Mouse (Mus musculus): ENCODE measurements around the gene Nt5dc3. TPM values are rescaled to one million over a fixed set of nuclear protein-coding genes. Genes with fewer than 3 reads are reported as not detected.

Gene Nt5dc3
- polyA plus RNA-seq, 1 experiment = 0.95 TPM

DNA sequence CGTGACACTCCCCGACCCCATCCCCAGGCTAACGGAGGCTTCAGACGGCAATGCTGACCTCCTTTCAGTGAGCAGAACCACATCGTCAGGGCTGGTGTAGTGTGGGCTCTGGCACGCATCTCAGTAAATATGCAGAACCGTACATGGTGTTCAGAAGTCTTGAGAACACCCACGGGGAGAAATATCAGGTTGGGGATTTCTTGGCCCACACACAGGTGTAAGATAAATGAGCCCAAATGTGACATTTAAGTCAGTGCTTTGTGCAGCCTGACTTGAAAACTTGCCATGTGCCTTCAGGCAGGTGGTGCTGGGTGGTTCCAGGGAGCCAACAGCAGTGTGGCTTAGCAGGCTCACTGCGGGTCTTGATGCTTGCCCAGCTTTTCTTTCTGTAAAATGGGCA lies 31.2 kb downstream of the Nt5dc3 start:
- TF ChIP-seq GATA1 (IDR thresholded peaks at IDR 0.05; ENCODE audit: borderline replicate concordance, low read length) = no peak
- no peak for TF ChIP-seq FLI1 (IDR thresholded peaks at IDR 0.05; ENCODE audit: low read length)
- no peaks in the 10 kb centered on the region for H3K9me3 ChIP-seq
- H3K27me3 ChIP-seq (replicated peaks) = no peaks in the 10 kb centered on the region
- peaks cover 49% of the 10 kb centered on the region for H3K4me1 ChIP-seq
- peaks cover 91% of the 10 kb centered on the region for H3K36me3 ChIP-seq (replicated peaks; ENCODE audit: low read length)
- H3K4me3 ChIP-seq (replicated peaks) = no peak overlapping the region

DNA sequence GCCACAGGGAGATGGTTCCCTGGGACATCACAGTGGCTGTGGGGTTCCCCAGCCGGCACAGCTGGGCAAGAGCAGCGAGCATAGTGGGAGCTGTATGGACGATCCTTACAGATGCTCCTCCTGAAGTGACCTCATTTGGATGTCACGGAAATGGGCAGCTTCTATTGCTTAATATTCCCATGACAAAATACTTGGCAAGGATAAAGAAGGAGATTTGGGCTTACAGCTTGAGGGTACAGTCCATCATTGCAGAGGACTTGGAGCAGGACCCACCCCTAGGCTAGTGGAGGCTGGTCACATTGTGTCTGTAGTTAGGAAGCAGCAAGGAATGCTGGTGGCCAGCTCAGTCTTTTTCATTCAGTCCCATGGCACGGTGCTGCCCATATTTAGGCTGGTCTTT lies 31.8 kb downstream of the Nt5dc3 start:
- Histone ChIP-seq H3K4me1 (peaks cover 55% of the 10 kb centered on the region), H3K9me3 (no peaks in the 10 kb centered on the region), H3K36me3 (replicated peaks; ENCODE audit: low read length) (peaks cover 93% of the 10 kb centered on the region), H3K4me3 (replicated peaks) (no peak overlapping the region), H3K27me3 (replicated peaks) (no peaks in the 10 kb centered on the region)
- no peak for TF ChIP-seq GATA1 (IDR thresholded peaks at IDR 0.05; ENCODE audit: borderline replicate concordance, low read length)

DNA sequence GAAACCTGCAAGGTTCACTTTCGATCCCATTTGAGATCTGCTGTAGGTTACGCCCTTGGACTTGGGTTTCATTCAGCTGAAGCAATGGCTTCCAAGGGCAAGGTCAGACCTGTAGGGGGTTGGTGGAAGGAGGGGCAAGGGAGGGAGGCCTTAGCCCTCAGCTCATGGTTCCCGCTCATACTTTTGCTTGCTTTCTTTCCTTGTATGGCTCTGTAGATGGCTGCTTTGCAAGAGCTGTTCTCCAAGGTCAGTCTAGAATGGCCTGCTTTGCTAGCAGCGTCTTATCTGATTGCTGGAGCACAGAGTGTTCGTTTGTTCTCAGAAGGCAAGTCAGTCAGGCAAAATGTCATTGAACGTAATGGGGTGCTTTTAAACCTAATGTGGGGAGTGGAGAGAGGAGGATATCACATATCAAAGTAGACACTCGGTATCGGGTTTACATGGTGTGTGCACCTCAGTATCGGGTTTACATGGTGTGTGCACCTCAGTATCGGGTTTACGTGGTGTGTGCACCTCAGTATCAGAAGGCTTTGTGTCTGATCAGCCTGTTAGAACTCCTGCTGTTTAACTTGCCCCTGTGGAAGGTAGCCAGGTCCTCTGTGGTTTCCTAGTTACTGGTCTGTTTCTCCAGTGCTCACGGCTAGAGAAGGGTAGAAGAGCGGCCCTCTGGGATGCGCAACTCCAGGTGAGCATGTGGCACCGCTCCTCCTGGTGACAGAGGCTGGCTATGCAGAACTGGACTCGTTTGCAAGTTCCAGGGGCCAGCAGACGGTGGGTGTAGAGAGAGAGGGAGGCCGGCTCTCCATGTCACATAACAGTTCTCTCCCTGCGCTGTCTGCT lies 35.7 kb downstream of the Nt5dc3 start:
- Histone ChIP-seq H3K9me3 (no peaks in the 10 kb centered on the region), H3K36me3 (replicated peaks; ENCODE audit: low read length) (peaks cover 95% of the 10 kb centered on the region), H3K4me1 (peaks cover 57% of the 10 kb centered on the region), H3K4me3 (replicated peaks) (no peak overlapping the region), H3K27me3 (replicated peaks) (no peaks in the 10 kb centered on the region)
- TF ChIP-seq GATA1 (IDR thresholded peaks at IDR 0.05; ENCODE audit: borderline replicate concordance, low read length) = 0 out of 3 replicates have a peak, but pooled peaks have one; percentile 29
- TF ChIP-seq FLI1 (IDR thresholded peaks at IDR 0.05; ENCODE audit: low read length) = no peak

DNA sequence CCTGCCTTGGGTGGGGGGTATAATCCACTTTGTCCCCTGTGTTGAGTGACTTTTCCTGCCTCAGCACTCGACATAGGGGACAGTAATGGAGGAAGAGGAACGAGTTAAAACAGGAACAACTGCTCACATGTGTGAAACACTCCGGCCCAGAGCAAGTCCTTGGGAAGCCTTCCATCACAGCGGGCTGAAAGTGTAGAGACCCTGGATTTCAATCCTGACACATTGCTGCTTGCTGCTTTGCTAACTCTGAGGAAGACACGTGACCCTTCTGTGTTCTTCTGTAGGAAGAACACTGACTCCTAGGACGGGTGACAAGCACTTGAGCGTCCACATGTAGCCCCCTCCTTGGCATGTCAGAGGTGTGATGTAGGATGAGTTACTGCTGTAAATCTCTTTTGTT lies 36.3 kb downstream of the Nt5dc3 start:
- no peaks in the 10 kb centered on the region for H3K27me3 ChIP-seq (replicated peaks)
- no peak overlapping the region for H3K4me3 ChIP-seq (replicated peaks)
- H3K36me3 ChIP-seq (replicated peaks; ENCODE audit: low read length) = peaks cover 95% of the 10 kb centered on the region
- TF ChIP-seq GATA1 (IDR thresholded peaks at IDR 0.05; ENCODE audit: borderline replicate concordance, low read length) (no peak), FLI1 (IDR thresholded peaks at IDR 0.05; ENCODE audit: low read length) (no peak)
- H3K9me3 ChIP-seq = no peaks in the 10 kb centered on the region
- H3K4me1 ChIP-seq = peaks cover 59% of the 10 kb centered on the region

DNA sequence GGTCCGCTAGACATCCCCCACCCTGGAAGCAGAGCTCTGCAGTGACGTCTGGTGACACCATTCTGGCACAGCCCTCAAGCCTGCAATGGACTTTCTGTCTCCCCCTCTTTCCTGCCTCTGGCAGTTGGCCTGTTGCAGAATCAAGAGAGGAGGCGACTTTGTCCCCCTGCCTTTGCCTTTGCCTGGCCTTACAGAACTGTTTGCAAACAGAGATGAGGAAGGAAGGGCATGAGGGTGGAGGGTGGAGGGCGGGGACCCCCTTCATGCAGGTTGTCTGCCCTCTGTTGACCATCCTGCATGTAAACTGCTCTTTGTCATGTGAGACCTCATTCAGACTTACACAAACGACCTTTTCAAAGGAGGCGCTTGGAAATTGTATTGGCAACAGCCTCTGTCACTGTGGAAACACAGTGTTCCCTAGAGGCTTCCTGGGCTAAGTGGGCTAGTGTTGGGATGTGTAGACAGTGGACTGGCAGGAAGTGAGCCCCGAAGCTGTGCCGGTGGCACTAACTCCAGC lies 40.9 kb downstream of the Nt5dc3 start:
- no peaks in the 10 kb centered on the region for H3K27me3 ChIP-seq (replicated peaks)
- peaks cover 38% of the 10 kb centered on the region for H3K4me1 ChIP-seq
- peaks cover 95% of the 10 kb centered on the region for H3K36me3 ChIP-seq (replicated peaks; ENCODE audit: low read length)
- no peak for TF ChIP-seq GATA1 (IDR thresholded peaks at IDR 0.05; ENCODE audit: borderline replicate concordance, low read length)
- TF ChIP-seq FLI1 (IDR thresholded peaks at IDR 0.05; ENCODE audit: low read length) = no peak
- H3K4me3 ChIP-seq (replicated peaks) = no peak overlapping the region
- no peaks in the 10 kb centered on the region for H3K9me3 ChIP-seq

DNA sequence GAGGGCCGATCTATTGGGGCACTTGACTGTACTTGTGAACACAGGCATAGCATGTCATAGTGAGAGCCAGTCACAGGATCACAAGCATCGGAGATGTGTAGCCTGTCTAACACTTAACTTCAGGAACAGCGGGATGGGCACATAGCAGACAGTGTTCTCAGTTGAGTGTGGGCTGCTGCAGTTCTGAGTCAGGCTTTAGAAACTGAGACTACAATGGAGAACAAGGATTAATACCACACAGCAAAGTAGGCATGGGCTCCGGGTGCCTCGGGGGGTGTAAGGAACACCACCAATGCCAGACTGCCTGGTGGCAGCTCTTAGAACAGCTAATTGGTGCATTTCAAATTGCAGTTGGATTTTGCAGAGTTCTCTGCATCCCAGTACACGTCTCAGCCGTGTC lies 42.2 kb downstream of the Nt5dc3 start:
- H3K27me3 ChIP-seq (replicated peaks) = no peaks in the 10 kb centered on the region
- H3K36me3 ChIP-seq (replicated peaks; ENCODE audit: low read length) = peaks cover 95% of the 10 kb centered on the region
- H3K4me1 ChIP-seq = peaks cover 25% of the 10 kb centered on the region
- H3K4me3 ChIP-seq (replicated peaks) = no peak overlapping the region
- no peaks in the 10 kb centered on the region for H3K9me3 ChIP-seq
- TF ChIP-seq FLI1 (IDR thresholded peaks at IDR 0.05; ENCODE audit: low read length) (no peak), GATA1 (IDR thresholded peaks at IDR 0.05; ENCODE audit: borderline replicate concordance, low read length) (no peak)

DNA sequence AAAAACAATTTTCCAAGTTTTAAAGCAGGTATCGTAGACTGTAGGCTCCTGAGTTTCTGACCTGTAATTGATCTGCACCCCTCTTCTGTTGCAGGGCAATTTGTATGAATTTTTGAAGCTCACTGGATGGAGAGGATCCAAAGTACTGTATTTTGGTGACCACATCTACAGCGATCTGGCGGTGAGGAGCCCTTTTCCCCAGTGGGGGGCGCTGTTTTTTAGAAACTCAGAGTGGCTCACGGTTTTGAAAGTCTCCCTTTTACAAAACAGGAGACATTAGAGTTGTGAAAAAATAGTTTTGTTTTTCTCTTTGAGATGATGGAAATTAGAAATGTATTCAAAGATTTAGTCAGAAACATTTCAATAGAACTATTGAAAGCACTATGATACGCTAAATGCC lies 45.3 kb downstream of the Nt5dc3 start:
- no peak for TF ChIP-seq GATA1 (IDR thresholded peaks at IDR 0.05; ENCODE audit: borderline replicate concordance, low read length)
- TF ChIP-seq FLI1 (IDR thresholded peaks at IDR 0.05; ENCODE audit: low read length) = no peak
- no peaks in the 10 kb centered on the region for H3K27me3 ChIP-seq (replicated peaks)
- peaks cover 100% of the 10 kb centered on the region for H3K36me3 ChIP-seq (replicated peaks; ENCODE audit: low read length)
- H3K9me3 ChIP-seq = peaks cover 11% of the 10 kb centered on the region
- peaks cover 9% of the 10 kb centered on the region for H3K4me1 ChIP-seq
- H3K4me3 ChIP-seq (replicated peaks) = no peak overlapping the region

DNA sequence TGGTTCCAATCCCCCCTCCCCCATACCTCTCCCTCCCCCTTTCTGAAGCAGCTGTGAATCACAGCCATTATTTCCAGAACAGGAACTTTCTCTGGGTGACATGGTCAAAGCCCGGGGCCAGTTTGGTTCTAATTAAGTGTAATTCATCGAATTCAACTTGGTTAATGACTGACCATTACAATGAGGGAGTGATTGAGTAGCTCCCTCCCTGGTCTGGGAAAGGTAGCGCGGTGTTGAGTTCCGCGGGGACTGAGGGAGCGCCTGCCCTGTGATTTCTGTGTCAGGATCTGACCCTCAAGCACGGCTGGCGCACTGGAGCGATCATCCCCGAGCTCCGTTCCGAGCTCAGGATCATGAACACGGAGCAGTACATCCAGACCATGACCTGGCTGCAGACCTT lies 46.1 kb downstream of the Nt5dc3 start:
- peaks cover 2% of the 10 kb centered on the region; the same call in 1 of the 2 replicates for H3K4me1 ChIP-seq
- H3K9me3 ChIP-seq = peaks cover 14% of the 10 kb centered on the region
- H3K36me3 ChIP-seq (replicated peaks; ENCODE audit: low read length) = peaks cover 100% of the 10 kb centered on the region
- H3K4me3 ChIP-seq (replicated peaks) = no peak overlapping the region
- no peaks in the 10 kb centered on the region for H3K27me3 ChIP-seq (replicated peaks)
- TF ChIP-seq GATA1 (IDR thresholded peaks at IDR 0.05; ENCODE audit: borderline replicate concordance, low read length) (no peak), FLI1 (IDR thresholded peaks at IDR 0.05; ENCODE audit: low read length) (no peak)

DNA sequence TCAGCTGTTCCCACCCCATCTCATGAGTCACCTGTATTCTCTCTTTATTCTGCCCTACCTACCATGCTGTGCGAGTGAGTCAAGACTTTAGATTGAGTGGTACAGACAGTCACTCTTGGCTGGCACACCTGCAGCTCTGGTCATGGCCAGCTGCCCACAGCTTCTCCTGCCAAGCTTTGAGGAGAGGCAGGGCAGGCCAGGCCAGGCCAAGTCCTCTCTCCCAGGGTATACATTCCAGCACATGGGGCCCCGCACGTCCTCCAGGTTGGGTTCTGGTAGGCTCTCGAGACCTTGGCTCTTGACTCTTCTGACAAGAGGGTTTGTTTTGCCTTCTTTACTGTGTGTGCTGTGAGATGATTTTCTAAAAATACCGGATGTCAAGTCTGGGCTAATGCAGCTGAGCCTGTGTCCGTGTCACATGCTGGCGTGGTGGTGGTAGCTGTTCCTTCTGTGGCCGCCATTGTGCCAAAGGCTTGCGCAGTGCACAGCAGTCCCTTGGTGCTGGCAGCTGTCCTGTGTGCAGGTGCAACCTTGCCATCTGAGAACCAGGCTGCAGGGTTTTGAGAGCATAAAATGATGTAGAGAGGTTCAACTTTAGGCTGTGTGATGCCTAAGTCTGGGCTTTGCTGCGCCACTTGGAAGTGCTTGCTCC lies 47.2 kb downstream of the Nt5dc3 start:
- Histone ChIP-seq H3K4me3 (replicated peaks) (no peak overlapping the region), H3K27me3 (replicated peaks) (no peaks in the 10 kb centered on the region), H3K36me3 (replicated peaks; ENCODE audit: low read length) (peaks cover 98% of the 10 kb centered on the region), H3K9me3 (peaks cover 14% of the 10 kb centered on the region), H3K4me1 (no peaks in the 10 kb centered on the region; the same call in 1 of the 2 replicates)
- TF ChIP-seq GATA1 (IDR thresholded peaks at IDR 0.05; ENCODE audit: borderline replicate concordance, low read length) (no peak), FLI1 (IDR thresholded peaks at IDR 0.05; ENCODE audit: low read length) (no peak)

DNA sequence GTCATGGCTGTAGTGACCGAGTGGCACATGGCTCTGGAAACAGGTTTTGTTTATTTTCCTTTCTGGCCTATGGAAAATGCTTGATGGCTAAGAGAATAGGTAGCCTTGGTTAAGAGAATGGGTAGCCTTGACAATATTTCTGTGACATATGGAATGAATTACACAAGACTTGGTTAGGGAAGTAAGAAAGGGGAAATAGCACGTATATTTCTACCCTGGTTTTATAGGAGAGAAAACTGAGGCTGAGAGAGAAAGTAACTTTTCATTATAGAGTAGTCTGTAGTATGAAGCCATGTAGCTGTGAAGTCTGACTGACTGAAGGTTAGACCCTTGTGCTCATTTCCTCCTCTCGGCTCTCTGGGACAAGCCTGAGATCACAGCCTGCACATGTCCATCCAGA lies 48.1 kb downstream of the Nt5dc3 start:
- TF ChIP-seq FLI1 (IDR thresholded peaks at IDR 0.05; ENCODE audit: low read length) (no peak), GATA1 (IDR thresholded peaks at IDR 0.05; ENCODE audit: borderline replicate concordance, low read length) (no peak)
- H3K36me3 ChIP-seq (replicated peaks; ENCODE audit: low read length) = peaks cover 98% of the 10 kb centered on the region
- no peak overlapping the region for H3K4me3 ChIP-seq (replicated peaks)
- H3K9me3 ChIP-seq = peaks cover 14% of the 10 kb centered on the region
- H3K27me3 ChIP-seq (replicated peaks) = no peaks in the 10 kb centered on the region
- no peaks in the 10 kb centered on the region; the same call in 1 of the 2 replicates for H3K4me1 ChIP-seq
